Mouse (Mus musculus) hindbrain, embryonic 14.5 days (tissue): ENCODE results near the gene Gm5580. TPM values are rescaled to one million over a fixed set of nuclear protein-coding genes. Genes with fewer than 3 reads are reported as not detected.
A peak's percentile ranks its signal among the peaks of the same experiment; 100 is the strongest.
"Not testable (repeated sequence)": the region's sequence is repeated elsewhere in the genome, so short reads cannot be mapped to it uniquely, and the experiment has no call there.

Source experiments
- ATAC-seq: fragments of 200-750 bp; cut with Nextera tagmentation; 2 replicates; pipeline ENCODE4 v1.8.0; 2017; ENCODE audit warnings: moderate number of reproducible peaks, mild to moderate bottlenecking, moderate TSS enrichment, moderate library complexity; ENCODE audit not compliant: low FRiP score
- DNase-seq: peaks from one replicate; pipeline ENCODE4 v3.0.0-alpha.2; 2015; ENCODE audit warnings: low spot score
- H3K27ac ChIP-seq: fragments of 300-500 bp; sonication (generic); 2 replicates; pipeline ENCODE4 v1.5.1; 2014; ENCODE audit warnings: mild to moderate bottlenecking, moderate library complexity
- H3K27me3 ChIP-seq: fragments of 300-500 bp; sonication (generic); 2 replicates; pipeline ENCODE4 v1.6.1; 2014; ENCODE audit warnings: mild to moderate bottlenecking, low read length, mixed read lengths; ENCODE audit not compliant: control insufficient read depth, insufficient read depth
- H3K36me3 ChIP-seq: fragments of 300-500 bp; sonication (generic); replicated peaks from 2 replicates; pipeline ENCODE4 v1.6.1; 2014; ENCODE audit not compliant: control insufficient read depth, insufficient read depth
- H3K4me1 ChIP-seq: fragments of 300-500 bp; sonication (generic); replicated peaks from 2 replicates; pipeline ENCODE4 v1.6.1; 2014; ENCODE audit warnings: antibody characterized with exemption, low read length, mixed read lengths; ENCODE audit not compliant: control insufficient read depth, insufficient read depth
- H3K4me2 ChIP-seq: fragments of 300-500 bp; sonication (generic); replicated peaks from 2 replicates; pipeline ENCODE4 v1.6.1; 2014; ENCODE audit warnings: mild to moderate bottlenecking, moderate library complexity
- H3K4me3 ChIP-seq: fragments of 300-500 bp; sonication (generic); replicated peaks from 2 replicates; pipeline ENCODE4 v1.5.1; 2014; ENCODE audit warnings: mild to moderate bottlenecking, low read length
- H3K9ac ChIP-seq: fragments of 300-500 bp; sonication (generic); 2 replicates; pipeline ENCODE4 v1.6.1; 2014
- H3K9me3 ChIP-seq: fragments of 300-500 bp; sonication (generic); 2 replicates; pipeline ENCODE4 v1.6.1; 2016; ENCODE audit warnings: low read length; ENCODE audit not compliant: control insufficient read depth
- WGBS: fragments of 180-500 bp; shearing (Covaris S2); extraction: QIAGEN DNeasy Blood & Tissue Kit; methylation state at CpG from one replicate; pipeline ENCODE4 v1.1.7; 2014; 5-methylcytosine and 5-hydroxymethylcytosine counted together
- polyA plus RNA-seq: library from polyadenylated mRNA; unstranded; fragments of >200 nt; fragmentation: Nextera tagmentation; extraction: Ambion mirVana; gene quantifications from 2 replicates; pipeline ENCODE4 v1.2.1, GENCODE M21; 2014

Gm5580 gene
- polyA plus RNA-seq = 0.29 and 0.46 TPM in 2 replicates

DNA sequence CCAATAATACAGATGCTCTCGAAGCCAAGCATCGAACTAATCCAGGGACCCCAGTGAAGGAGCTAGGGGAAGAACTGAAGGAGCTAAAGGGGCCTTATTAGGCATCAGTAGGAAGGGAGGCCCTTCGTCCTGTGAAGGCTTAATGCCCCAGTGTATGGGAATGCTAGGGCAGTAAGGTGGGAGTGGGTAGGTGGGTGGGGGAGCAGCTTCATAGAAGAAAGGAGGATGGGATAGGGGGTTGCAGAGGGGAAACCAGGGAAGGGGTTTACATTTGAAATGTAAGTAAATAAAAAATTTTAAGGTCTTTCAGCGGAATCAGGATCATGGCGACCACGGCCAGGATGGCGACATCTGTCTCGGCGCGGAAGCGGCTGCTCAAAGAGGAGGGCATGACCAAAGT is at the start of gene Gm5580:
Gene Gm5580 (plus strand): TSS at position 301 of the 400 bp plus-strand sequence.
- not testable (repeated sequence) for H3K4me2 ChIP-seq, H3K27ac ChIP-seq, H3K4me1 ChIP-seq, H3K4me3 ChIP-seq, DNase-seq, H3K9ac ChIP-seq, H3K27me3 ChIP-seq, H3K9me3 ChIP-seq, H3K36me3 ChIP-seq, ATAC-seq
- 96% methylated on average over 11 of the region's 11 CpGs for WGBS

DNA sequence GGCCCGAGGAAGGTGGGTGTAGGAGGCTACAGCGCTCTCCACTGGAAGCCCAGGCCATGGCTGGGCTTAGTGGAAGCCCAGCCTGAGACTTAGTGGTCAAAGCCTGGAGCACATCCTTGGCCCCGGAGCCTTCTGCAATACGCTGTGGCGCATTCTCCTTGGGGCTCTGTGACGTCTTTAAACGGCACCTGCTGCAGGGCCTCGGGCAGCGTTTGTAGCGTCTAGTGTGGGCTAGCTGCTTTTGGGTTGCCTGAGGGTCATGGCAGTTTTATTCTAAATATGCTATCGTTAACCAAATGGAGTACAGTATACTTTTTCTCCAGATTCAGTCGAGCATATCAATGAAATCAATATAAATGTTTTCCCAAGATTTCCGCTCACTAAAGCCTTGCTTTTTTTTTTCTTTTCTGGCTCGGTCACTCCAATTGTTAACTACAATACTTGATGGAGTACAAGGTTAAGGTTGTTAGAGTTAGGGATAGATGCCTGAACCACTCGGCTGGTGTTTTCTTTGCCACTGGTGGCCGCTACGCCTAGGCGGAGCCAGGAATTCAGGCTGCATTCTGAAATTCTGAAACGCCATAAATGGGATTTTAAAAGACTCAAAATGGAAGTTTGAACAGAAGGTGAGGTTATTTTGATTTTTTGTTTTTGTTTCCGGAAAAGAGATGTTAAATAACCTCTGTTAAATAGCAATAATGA is 44.5 kb upstream of the Gm5580 start, which contains the start of gene Olfr212:
Gene Olfr212 (plus strand): TSS at position 215 of the 702 bp plus-strand sequence.
- not testable (repeated sequence) for DNase-seq, H3K9ac ChIP-seq, H3K4me2 ChIP-seq, H3K36me3 ChIP-seq, H3K27me3 ChIP-seq, H3K27ac ChIP-seq, H3K4me1 ChIP-seq, ATAC-seq, H3K4me3 ChIP-seq
- WGBS = 95% methylated on average over 19 of the region's 20 CpGs
- H3K9me3 ChIP-seq = peaks cover 16% of the 10 kb centered on the region

GRCm38 (mm10) chr6:116514832-116515231 is 36.1 kb upstream of the Gm5580 start:
- Histone ChIP-seq H3K4me3 (no peak overlapping the region), H3K9ac (no peak overlapping the region), H3K36me3 (no peaks in the 10 kb centered on the region), H3K27me3 (no peaks in the 10 kb centered on the region), H3K4me2 (no peak overlapping the region), H3K27ac (no peak overlapping the region), H3K9me3 (no peaks in the 10 kb centered on the region), H3K4me1 (no peaks in the 10 kb centered on the region)
- ATAC-seq = no peak
- no peak for DNase-seq

- Histone ChIP-seq H3K9ac (no peak within 1 kb of the TSS), H3K9me3 (no peaks in the 10 kb centered on the region), H3K27ac (no peak within 1 kb of the TSS), H3K4me1 (no peaks in the 10 kb centered on the region), H3K4me2 (no peak within 1 kb of the TSS), H3K36me3 (no peaks in the 10 kb centered on the region), H3K4me3 (no peak within 1 kb of the TSS), H3K27me3 (no peaks in the 10 kb centered on the region)
- DNase-seq (no peak), ATAC-seq (no peak)
- 97% methylated on average over 1 of the region's 1 CpGs for WGBS
Measured at GRCm38 (mm10) chr6:116538156-116538555, 12.8 kb upstream of the Gm5580 start, which contains the start of gene Olfr213. Gene Olfr213 (plus strand): TSS chr6:116538456.

DNA sequence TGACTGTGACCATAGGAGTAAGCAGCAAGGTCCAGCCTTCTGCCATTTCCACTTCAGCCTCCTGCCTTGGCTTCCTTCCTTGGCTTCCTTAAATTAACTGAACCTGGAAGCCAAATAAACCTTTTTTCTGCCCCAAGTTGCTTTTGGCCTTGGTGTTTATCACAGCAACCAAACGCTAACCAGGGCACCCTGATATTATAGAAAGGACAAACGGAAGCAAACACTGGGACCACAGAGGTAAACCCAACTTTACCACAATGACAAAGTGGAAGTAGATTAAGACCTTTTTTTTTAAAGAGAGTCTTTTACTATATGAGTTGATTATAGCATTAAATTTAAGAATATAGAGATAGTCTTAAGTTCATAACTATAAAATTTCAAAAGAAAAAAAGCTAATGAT is 8.4 kb upstream of the Gm5580 start:
- no peak overlapping the region for H3K4me3 ChIP-seq
- no peaks in the 10 kb centered on the region for H3K4me1 ChIP-seq
- no peaks in the 10 kb centered on the region for H3K36me3 ChIP-seq
- no peaks in the 10 kb centered on the region for H3K27me3 ChIP-seq
- no peaks in the 10 kb centered on the region for H3K9me3 ChIP-seq
- H3K4me2 ChIP-seq = no peak overlapping the region
- ATAC-seq (no peak), DNase-seq (no peak)
- 95% methylated on average over 2 of the region's 2 CpGs for WGBS
- H3K9ac ChIP-seq = no peak overlapping the region
- H3K27ac ChIP-seq = no peak overlapping the region

DNA sequence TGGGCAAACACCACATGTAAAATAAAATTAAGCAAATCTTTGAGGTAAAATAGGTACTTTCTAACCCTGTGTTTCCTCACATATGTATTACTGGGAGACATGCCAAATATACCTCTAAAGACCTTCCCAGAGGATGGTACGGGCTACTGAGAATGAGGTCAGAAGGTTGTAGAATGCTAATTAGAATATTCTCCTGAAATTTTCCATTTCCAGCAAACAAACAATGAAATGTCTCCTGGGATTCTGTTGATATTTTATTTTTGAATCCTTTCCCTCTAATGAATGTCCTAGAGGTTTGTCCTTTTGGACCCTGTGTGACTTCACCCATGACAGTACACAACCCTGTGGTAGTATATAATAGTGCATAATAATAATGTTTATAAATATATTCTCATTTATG is 3.0 kb downstream of the Gm5580 start, which contains the start of gene Olfr214:
Gene Olfr214 (plus strand): TSS at position 301 of the 400 bp plus-strand sequence.
- no peaks in the 10 kb centered on the region for H3K27me3 ChIP-seq
- no peaks in the 10 kb centered on the region for H3K36me3 ChIP-seq
- no peak within 1 kb of the TSS for H3K9ac ChIP-seq
- WGBS = 58% methylated on average over 1 of the region's 1 CpGs
- no peaks in the 10 kb centered on the region for H3K4me1 ChIP-seq
- ATAC-seq (no peak), DNase-seq (no peak)
- H3K9me3 ChIP-seq = no peaks in the 10 kb centered on the region
- no peak within 1 kb of the TSS for H3K27ac ChIP-seq
- H3K4me3 ChIP-seq = no peak within 1 kb of the TSS
- no peak within 1 kb of the TSS for H3K4me2 ChIP-seq

DNA sequence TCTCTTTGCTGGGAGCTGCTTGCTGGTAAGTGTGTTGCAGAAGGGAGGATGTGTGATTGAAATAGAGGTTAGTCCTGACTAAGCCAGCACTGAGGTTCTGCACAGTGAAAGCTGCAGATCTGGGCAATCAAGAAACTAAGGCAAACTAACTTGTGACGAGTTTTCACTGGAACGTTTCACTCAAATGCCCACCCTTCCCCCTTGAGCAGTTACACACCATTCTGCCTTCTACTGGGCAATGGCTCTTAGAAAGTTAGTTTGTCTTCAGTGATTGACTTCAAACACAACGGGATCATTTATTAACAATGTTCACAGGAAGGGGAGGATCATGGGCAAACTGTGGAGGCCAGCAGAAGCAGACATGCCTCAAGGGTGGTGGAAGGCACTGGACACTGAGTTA is 4.0 kb downstream of the Gm5580 start:
- Histone ChIP-seq H3K9me3 (no peaks in the 10 kb centered on the region), H3K4me2 (no peak overlapping the region), H3K27ac (no peak overlapping the region), H3K27me3 (no peaks in the 10 kb centered on the region), H3K9ac (no peak overlapping the region), H3K36me3 (no peaks in the 10 kb centered on the region), H3K4me3 (no peak overlapping the region), H3K4me1 (no peaks in the 10 kb centered on the region)
- ATAC-seq (no peak), DNase-seq (no peak)
- WGBS = 80% methylated on average over 3 of the region's 3 CpGs

- DNase-seq (peak; percentile 72), ATAC-seq (no peak)
- no peak overlapping the region for H3K27ac ChIP-seq
- H3K9ac ChIP-seq = no peak overlapping the region
- no peaks in the 10 kb centered on the region for H3K9me3 ChIP-seq
- H3K27me3 ChIP-seq = no peaks in the 10 kb centered on the region
- H3K4me1 ChIP-seq = no peaks in the 10 kb centered on the region
- no peak overlapping the region for H3K4me2 ChIP-seq
- 36% methylated on average over 3 of the region's 3 CpGs for WGBS
- no peaks in the 10 kb centered on the region for H3K36me3 ChIP-seq
- no peak overlapping the region for H3K4me3 ChIP-seq
Measured at GRCm38 (mm10) chr6:116569834-116570233, 18.9 kb downstream of the Gm5580 start.

- no peak for DNase-seq
- Histone ChIP-seq H3K36me3 (no peaks in the 10 kb centered on the region), H3K4me1 (no peaks in the 10 kb centered on the region), H3K27me3 (no peaks in the 10 kb centered on the region), H3K9ac (no peak within 1 kb of the TSS), H3K9me3 (no peaks in the 10 kb centered on the region), H3K4me3 (no peak within 1 kb of the TSS), H3K27ac (no peak within 1 kb of the TSS), H3K4me2 (no peak within 1 kb of the TSS)
- no peak for ATAC-seq
- WGBS = 63% methylated on average over 4 of the region's 4 CpGs
Measured at GRCm38 (mm10) chr6:116584095-116584494, 33.2 kb downstream of the Gm5580 start, which contains the start of gene Olfr215. Gene Olfr215 (minus strand): TSS chr6:116584195.
